Mouse (Mus musculus) embryo, embryonic 10.5 days (tissue): ENCODE data around the gene Ror2.

Source experiments
- DNase-seq: peaks from one replicate; pipeline ENCODE4 v3.0.0-alpha.2; 2015; ENCODE audit warnings: low spot score

Ror2 gene

DNA sequence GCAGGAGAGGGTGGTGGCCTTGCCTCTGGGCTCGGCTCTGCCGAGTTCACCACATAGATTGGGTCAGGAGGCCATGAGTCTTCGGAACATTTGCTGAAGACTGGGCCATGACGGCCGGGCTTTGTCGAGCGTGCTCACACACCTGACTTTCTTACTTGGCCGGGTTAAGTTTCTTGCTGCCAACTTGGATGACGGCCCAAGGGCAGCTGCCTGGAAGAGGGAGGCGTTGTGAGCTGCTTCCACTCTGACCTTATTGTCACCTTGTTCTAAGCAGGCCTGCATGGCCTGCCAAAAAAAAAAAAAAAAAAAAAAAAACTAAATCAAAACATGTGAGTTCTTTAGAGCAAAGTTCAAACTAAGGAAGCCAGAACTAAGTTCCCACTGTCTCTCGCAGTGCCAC lies 218.0 kb downstream of the Ror2 start:
- no peak for DNase-seq

DNA sequence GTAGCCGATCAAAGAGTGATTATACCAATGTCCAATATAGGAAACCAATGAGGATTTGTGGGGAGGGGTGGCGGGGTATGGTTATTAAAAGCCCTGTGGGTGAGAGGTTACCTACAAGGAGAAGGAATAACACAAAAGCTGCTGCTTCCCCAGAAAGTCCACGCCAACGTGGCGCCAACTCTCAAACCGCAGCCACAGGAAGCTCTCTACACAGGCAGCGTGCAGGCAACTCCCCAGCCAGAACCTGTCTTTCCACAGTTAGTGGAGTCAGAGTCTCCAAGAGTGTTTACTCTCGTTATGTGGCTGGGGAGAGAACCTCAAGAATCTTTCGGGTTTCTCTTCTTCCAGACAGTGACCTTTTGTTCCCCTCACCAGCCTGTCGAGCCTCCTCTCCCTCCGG lies 220.8 kb downstream of the Ror2 start:
- DNase-seq = no peak

DNA sequence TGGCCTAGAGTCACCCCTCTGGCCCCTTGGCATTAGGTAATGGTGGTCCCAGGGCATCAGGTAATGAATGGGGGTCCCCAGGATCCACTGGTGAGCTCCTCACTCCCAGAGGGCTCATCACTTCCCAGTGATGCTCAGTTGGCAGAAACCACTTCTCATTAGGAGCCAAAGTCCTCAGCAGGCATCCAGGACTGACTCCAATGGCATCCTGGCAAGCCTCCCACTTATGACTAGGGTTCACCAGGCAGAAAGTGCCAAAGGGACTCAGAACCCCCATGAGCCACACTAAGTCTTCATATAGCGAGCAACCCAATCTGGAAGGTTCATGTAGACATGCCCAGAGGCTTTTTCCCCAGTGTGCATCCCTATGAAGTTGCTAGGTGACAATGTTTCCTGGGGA lies 221.2 kb downstream of the Ror2 start:
- no peak for DNase-seq
